Mouse (Mus musculus) midbrain, embryonic 15.5 days (tissue): ENCODE results near the gene Stx1a. TPM values are rescaled to one million over a fixed set of nuclear protein-coding genes. Genes with fewer than 3 reads are reported as not detected.

ENCODE experiments used
- ATAC-seq: fragments of 200-750 bp; cut with Nextera tagmentation; replicated peaks from 2 replicates; pipeline ENCODE4 v1.8.0; 2017; ENCODE audit warnings: moderate TSS enrichment
- H3K27ac ChIP-seq: fragments of 300-500 bp; sonication (generic); 2 replicates; pipeline ENCODE4 v1.5.1; 2015; ENCODE audit warnings: mild to moderate bottlenecking, inconsistent platforms
- H3K27me3 ChIP-seq: fragments of 300-500 bp; sonication (generic); replicated peaks from 2 replicates; pipeline ENCODE4 v1.6.1; 2015; ENCODE audit warnings: inconsistent platforms
- H3K36me3 ChIP-seq: fragments of 300-500 bp; sonication (generic); replicated peaks from 2 replicates; pipeline ENCODE4 v1.6.1; 2015; ENCODE audit warnings: inconsistent platforms
- H3K4me1 ChIP-seq: fragments of 300-500 bp; sonication (generic); 2 replicates; pipeline ENCODE4 v1.6.1; 2015; ENCODE audit warnings: inconsistent platforms
- H3K4me2 ChIP-seq: fragments of 300-500 bp; sonication (generic); 2 replicates; pipeline ENCODE4 v1.6.1; 2015; ENCODE audit warnings: inconsistent platforms, mild to moderate bottlenecking, moderate library complexity
- H3K4me3 ChIP-seq: fragments of 300-500 bp; sonication (generic); 2 replicates; pipeline ENCODE4 v1.5.1; 2015; ENCODE audit warnings: mild to moderate bottlenecking, inconsistent platforms
- H3K9ac ChIP-seq: fragments of 300-500 bp; sonication (generic); 2 replicates; pipeline ENCODE4 v1.6.1; 2015; ENCODE audit warnings: mild to moderate bottlenecking, inconsistent platforms
- H3K9me3 ChIP-seq: fragments of 300-500 bp; sonication (generic); 2 replicates; pipeline ENCODE4 v1.6.1; 2016; ENCODE audit warnings: inconsistent platforms
- WGBS: fragments of 180-500 bp; shearing (Covaris S2); methylation state at CpG from one replicate; pipeline ENCODE4 v1.1.7; 2015; ENCODE audit warnings: mixed read lengths; 5-methylcytosine and 5-hydroxymethylcytosine counted together
- polyA plus RNA-seq: library from polyadenylated mRNA; unstranded; fragments of >200 nt; fragmentation: Nextera tagmentation; extraction: Ambion mirVana; gene quantifications from 2 replicates; pipeline ENCODE4 v1.2.1, GENCODE M21; 2015

Stx1a gene
- 156 and 157 TPM in 2 replicates for polyA plus RNA-seq

GRCm38 (mm10) chr5:135023344-135024173, at the start of gene Stx1a:
TSS of gene Stx1a (plus strand) at chr5:135023482.
- Histone ChIP-seq H3K4me1 (peaks cover 22% of the 10 kb centered on the region), H3K9ac (peak within 1 kb of the TSS; percentile 79), H3K4me2 (peak within 1 kb of the TSS; percentile 84), H3K9me3 (no peaks in the 10 kb centered on the region), H3K4me3 (peak within 1 kb of the TSS; percentile 81), H3K27me3 (no peaks in the 10 kb centered on the region), H3K27ac (peak within 1 kb of the TSS; percentile 55; the same call in 1 of the 2 replicates), H3K36me3 (no peaks in the 10 kb centered on the region)
- peak; percentile 92 for ATAC-seq
- 1% methylated on average over 54 of the region's 61 CpGs for WGBS

- no peak for ATAC-seq
- H3K4me1 ChIP-seq: no peaks in the 10 kb centered on the region
Observed at GRCm38 (mm10) chr5:134973526-134973925, 49.8 kb upstream of the Stx1a start.

GRCm38 (mm10) chr5:134974294-134974693, 49.0 kb upstream of the Stx1a start:
- Histone ChIP-seq H3K4me1 (no peaks in the 10 kb centered on the region), H3K9me3 (no peaks in the 10 kb centered on the region), H3K9ac (no peak overlapping the region), H3K36me3 (no peaks in the 10 kb centered on the region), H3K4me2 (no peak overlapping the region), H3K27ac (no peak overlapping the region), H3K27me3 (0 out of 2 replicates have a peak, but pooled peaks cover 2% of the 10 kb centered on the region), H3K4me3 (no peak overlapping the region)
- WGBS: 67% methylated on average over 7 of the region's 7 CpGs
- ATAC-seq: no peak

More at GRCm38 (mm10) chr5:134973526-134973925, 49.8 kb upstream of the Stx1a start:
- Histone ChIP-seq H3K27me3 (0 out of 2 replicates have a peak, but pooled peaks cover 2% of the 10 kb centered on the region), H3K9me3 (no peaks in the 10 kb centered on the region), H3K4me3 (no peak overlapping the region), H3K27ac (no peak overlapping the region), H3K36me3 (no peaks in the 10 kb centered on the region), H3K9ac (no peak overlapping the region), H3K4me2 (no peak overlapping the region)
- 89% methylated on average over 7 of the region's 7 CpGs for WGBS

GRCm38 (mm10) chr5:134974921-134975320, 48.4 kb upstream of the Stx1a start:
- Histone ChIP-seq H3K4me1 (no peaks in the 10 kb centered on the region), H3K36me3 (no peaks in the 10 kb centered on the region), H3K9ac (no peak overlapping the region), H3K9me3 (no peaks in the 10 kb centered on the region), H3K27ac (no peak overlapping the region), H3K4me2 (no peak overlapping the region), H3K27me3 (0 out of 2 replicates have a peak, but pooled peaks cover 2% of the 10 kb centered on the region), H3K4me3 (no peak overlapping the region)
- 69% methylated on average over 2 of the region's 2 CpGs for WGBS
- no peak for ATAC-seq

GRCm38 (mm10) chr5:134976164-134976563, 47.1 kb upstream of the Stx1a start:
- Histone ChIP-seq H3K27me3 (no peaks in the 10 kb centered on the region), H3K4me3 (no peak overlapping the region), H3K4me2 (no peak overlapping the region), H3K27ac (no peak overlapping the region), H3K9ac (no peak overlapping the region), H3K36me3 (no peaks in the 10 kb centered on the region), H3K4me1 (no peaks in the 10 kb centered on the region), H3K9me3 (no peaks in the 10 kb centered on the region)
- no peak for ATAC-seq
- WGBS: 93% methylated on average over 2 of the region's 2 CpGs

GRCm38 (mm10) chr5:134976577-134977250, 46.6 kb upstream of the Stx1a start:
- no peaks in the 10 kb centered on the region for H3K36me3 ChIP-seq
- H3K4me3 ChIP-seq: no peak overlapping the region
- no peak overlapping the region for H3K9ac ChIP-seq
- no peaks in the 10 kb centered on the region for H3K27me3 ChIP-seq
- H3K4me1 ChIP-seq: no peaks in the 10 kb centered on the region
- no peak overlapping the region for H3K27ac ChIP-seq
- 87% methylated on average over 14 of the region's 14 CpGs for WGBS
- H3K9me3 ChIP-seq: no peaks in the 10 kb centered on the region
- no peak overlapping the region for H3K4me2 ChIP-seq
- no peak for ATAC-seq

GRCm38 (mm10) chr5:134977837-134978236, 45.4 kb upstream of the Stx1a start:
- Histone ChIP-seq H3K27me3 (no peaks in the 10 kb centered on the region), H3K36me3 (no peaks in the 10 kb centered on the region), H3K9ac (no peak overlapping the region), H3K9me3 (no peaks in the 10 kb centered on the region), H3K4me3 (no peak overlapping the region), H3K4me1 (no peaks in the 10 kb centered on the region), H3K27ac (no peak overlapping the region), H3K4me2 (no peak overlapping the region)
- 82% methylated on average over 4 of the region's 4 CpGs for WGBS
- ATAC-seq: no peak

- no peak overlapping the region for H3K27ac ChIP-seq
- H3K4me3 ChIP-seq: no peak overlapping the region
- H3K27me3 ChIP-seq: peaks cover 19% of the 10 kb centered on the region
- peaks cover 6% of the 10 kb centered on the region for H3K4me1 ChIP-seq
- 66% methylated on average over 10 of the region's 10 CpGs for WGBS
- H3K36me3 ChIP-seq: no peaks in the 10 kb centered on the region
- H3K9me3 ChIP-seq: no peaks in the 10 kb centered on the region
- H3K4me2 ChIP-seq: no peak overlapping the region
- no peak overlapping the region for H3K9ac ChIP-seq
- no peak for ATAC-seq
Observed at GRCm38 (mm10) chr5:134981149-134981548, 42.1 kb upstream of the Stx1a start.

- no peak for ATAC-seq
- no peak overlapping the region for H3K4me3 ChIP-seq
- peaks cover 38% of the 10 kb centered on the region for H3K27me3 ChIP-seq
Observed at GRCm38 (mm10) chr5:134983111-134983510, 40.2 kb upstream of the Stx1a start.

GRCm38 (mm10) chr5:134983771-134984170, 39.5 kb upstream of the Stx1a start:
- Histone ChIP-seq H3K9me3 (no peaks in the 10 kb centered on the region), H3K36me3 (no peaks in the 10 kb centered on the region), H3K4me1 (peaks cover 17% of the 10 kb centered on the region), H3K4me3 (no peak overlapping the region), H3K4me2 (no peak overlapping the region), H3K27ac (no peak overlapping the region), H3K9ac (no peak overlapping the region), H3K27me3 (peaks cover 38% of the 10 kb centered on the region)
- WGBS: 6% methylated on average over 3 of the region's 3 CpGs
- ATAC-seq: no peak

More at GRCm38 (mm10) chr5:134983111-134983510, 40.2 kb upstream of the Stx1a start:
- Histone ChIP-seq H3K36me3 (no peaks in the 10 kb centered on the region), H3K4me1 (peaks cover 17% of the 10 kb centered on the region), H3K9ac (no peak overlapping the region), H3K4me2 (no peak overlapping the region), H3K9me3 (no peaks in the 10 kb centered on the region), H3K27ac (no peak overlapping the region)
- WGBS: 62% methylated on average over 1 of the region's 1 CpGs

GRCm38 (mm10) chr5:134985633-134986297, 37.5 kb upstream of the Stx1a start, which contains the start of gene Cldn3:
TSS of gene Cldn3 (plus strand) at chr5:134986214.
- Histone ChIP-seq H3K9me3 (no peaks in the 10 kb centered on the region), H3K9ac (peak within 1 kb of the TSS; percentile 0; the same call in 1 of the 2 replicates)

More at GRCm38 (mm10) chr5:134985633-134986297, 37.5 kb upstream of the Stx1a start, which contains the start of gene Cldn3:
- ATAC-seq: peak; percentile 37; the same call in 1 of the 2 replicates
- H3K27ac ChIP-seq: no peak within 1 kb of the TSS
- H3K4me3 ChIP-seq: peak within 1 kb of the TSS; percentile 25
- H3K4me1 ChIP-seq: peaks cover 17% of the 10 kb centered on the region
- no peaks in the 10 kb centered on the region for H3K36me3 ChIP-seq
- peaks cover 43% of the 10 kb centered on the region for H3K27me3 ChIP-seq
- H3K4me2 ChIP-seq: peak within 1 kb of the TSS; percentile 40
- under 1% methylated on average over 25 of the region's 25 CpGs for WGBS
